Mouse (Mus musculus) CH12.LX (cell line): ENCODE data around the gene Rreb1. TPM values are rescaled to one million over a fixed set of nuclear protein-coding genes. Genes with fewer than 3 reads are reported as not detected.

Experiments
- DNase-seq: peaks from one replicate; pipeline ENCODE4 v3.0.0-alpha.2; 2013; ENCODE audit errors: extremely low read depth
- H3K27ac ChIP-seq: 2 replicates; pipeline ENCODE4 v1.5.1; 2012; ENCODE audit warnings: low read depth, mild to moderate bottlenecking, control low read depth, moderate library complexity; ENCODE audit not compliant: insufficient read depth
- H3K27me3 ChIP-seq: replicated peaks from 2 replicates; pipeline ENCODE3; 2012; ENCODE audit warnings: inconsistent platforms
- H3K36me3 ChIP-seq, 2 experiments: replicated peaks in 1 of 2; 2 replicates each; pipeline versions ENCODE3 to v1.6.1; 2012; ENCODE audit warnings: inconsistent platforms in 1 of 2, low read length in 1 of 2, mild to moderate bottlenecking in 1 of 2, mixed read lengths in 1 of 2, moderate library complexity in 1 of 2; ENCODE audit not compliant: control insufficient read depth in 1 of 2, insufficient read depth in 1 of 2
- H3K4me1 ChIP-seq, 2 experiments: 2 replicates each; pipeline ENCODE4 v1.6.1; 2012; ENCODE audit warnings: inconsistent platforms in 1 of 2, moderate library complexity in 1 of 2; ENCODE audit not compliant: insufficient read depth in 2 of 2, control insufficient read depth in 1 of 2
- H3K4me2 ChIP-seq: 2 replicates; pipeline ENCODE4 v1.6.1; 2012; ENCODE audit warnings: low read depth, mild to moderate bottlenecking, control low read depth; ENCODE audit not compliant: poor library complexity, insufficient read depth, severe bottlenecking
- H3K4me3 ChIP-seq, 3 experiments: fragments of 150-350 bp in 1 of 3; sonication (generic) in 1 of 3; replicated peaks in 1 of 3; 2 replicates each; pipeline versions ENCODE3 to v1.5.1; 2011 to 2012; ENCODE audit warnings: low read depth in 2 of 3, low read length in 2 of 3, mild to moderate bottlenecking in 2 of 3, moderate library complexity in 2 of 3, control low read depth in 1 of 3, improper control_type of control experiment in 1 of 3, inconsistent platforms in 1 of 3, mixed read lengths in 1 of 3; ENCODE audit not compliant: poor library complexity in 1 of 3
- H3K79me2 ChIP-seq: replicated peaks from 2 replicates; pipeline ENCODE4 v1.6.1; 2012; ENCODE audit warnings: mild to moderate bottlenecking, moderate library complexity; ENCODE audit not compliant: control insufficient read depth, poor library complexity, insufficient read depth, severe bottlenecking; ENCODE audit errors: extremely low read depth
- H3K9ac ChIP-seq: 2 replicates; pipeline ENCODE4 v1.6.1; 2012; ENCODE audit warnings: low read depth, mild to moderate bottlenecking, control low read depth, moderate library complexity; ENCODE audit not compliant: insufficient read depth
- H3K9me3 ChIP-seq: replicated peaks from 2 replicates; pipeline ENCODE3; 2012; ENCODE audit warnings: low read length, inconsistent platforms, mixed read lengths
- BHLHE40 ChIP-seq: IDR thresholded peaks from 2 replicates; pipeline ENCODE4 v1.6.1; 2011; ENCODE audit warnings: mild to moderate bottlenecking, low read depth, low read length, improper control_type of control experiment
- CHD2 ChIP-seq: IDR thresholded peaks from 2 replicates; pipeline ENCODE4 v1.6.1; 2011; ENCODE audit warnings: low read length, improper control_type of control experiment
- CTCF ChIP-seq, 2 experiments: IDR thresholded peaks in 1 of 2; conservative IDR thresholded peaks in 1 of 2; 2 replicates each; pipeline ENCODE4 v1.5.1; 2011 to 2012; ENCODE audit warnings: low read depth in 2 of 2, low read length in 2 of 2, improper control_type of control experiment in 1 of 2, inconsistent platforms in 1 of 2, mild to moderate bottlenecking in 1 of 2, moderate library complexity in 1 of 2
- EP300 ChIP-seq: IDR thresholded peaks from 2 replicates; pipeline ENCODE4 v1.6.1; 2011; ENCODE audit warnings: low read length, improper control_type of control experiment
- IRF4 ChIP-seq: IDR thresholded peaks from 2 replicates; pipeline ENCODE4 v1.6.1; 2014; ENCODE audit warnings: low read depth, mild to moderate bottlenecking, inconsistent platforms, low read length, improper control_type of control experiment
- JUN ChIP-seq: IDR thresholded peaks from 2 replicates; pipeline ENCODE4 v1.6.1; 2011; ENCODE audit warnings: low read depth, mild to moderate bottlenecking, low read length, improper control_type of control experiment, moderate library complexity; ENCODE audit not compliant: insufficient read depth
- JUND ChIP-seq: conservative IDR thresholded peaks from 2 replicates; pipeline ENCODE4 v1.6.1; 2011; ENCODE audit warnings: low read depth, low read length, improper control_type of control experiment
- KAT2A ChIP-seq: IDR thresholded peaks from 2 replicates; pipeline ENCODE4 v1.6.1; 2012; ENCODE audit warnings: low read length, improper control_type of control experiment, inconsistent platforms; ENCODE audit not compliant: insufficient replicate concordance
- MAX ChIP-seq: IDR thresholded peaks from 2 replicates; pipeline ENCODE4 v1.6.1; 2011; ENCODE audit warnings: low read length, improper control_type of control experiment
- MEF2A ChIP-seq: IDR thresholded peaks from 2 replicates; pipeline ENCODE4 v1.6.1; 2014; ENCODE audit warnings: low read depth, mild to moderate bottlenecking, inconsistent platforms, low read length, improper control_type of control experiment, borderline replicate concordance
- MYC ChIP-seq: IDR thresholded peaks from 2 replicates; pipeline ENCODE4 v1.6.1; 2011; ENCODE audit warnings: low read depth, mild to moderate bottlenecking, improper control_type of control experiment, low read length
- PAX5 ChIP-seq: IDR thresholded peaks from 2 replicates; pipeline ENCODE4 v1.6.1; 2012; ENCODE audit warnings: low read length, inconsistent platforms, mixed read lengths
- RAD21 ChIP-seq: IDR thresholded peaks from 2 replicates; pipeline ENCODE4 v1.6.1; 2011; ENCODE audit warnings: low read depth, mild to moderate bottlenecking, low read length, improper control_type of control experiment, moderate library complexity
- RCOR1 ChIP-seq: conservative IDR thresholded peaks from 2 replicates; pipeline ENCODE4 v1.6.1; 2012; ENCODE audit warnings: low read depth, mild to moderate bottlenecking, inconsistent platforms, low read length, improper control_type of control experiment
- SIN3A ChIP-seq: IDR thresholded peaks from 2 replicates; pipeline ENCODE4 v1.6.1; 2012; ENCODE audit warnings: low read length, improper control_type of control experiment, inconsistent platforms
- SMC3 ChIP-seq: IDR thresholded peaks from 2 replicates; pipeline ENCODE4 v1.6.1; 2011; ENCODE audit warnings: low read depth, low read length, improper control_type of control experiment
- TBP ChIP-seq: conservative IDR thresholded peaks from 2 replicates; pipeline ENCODE4 v1.6.1; 2011; ENCODE audit warnings: low read depth, low read length, improper control_type of control experiment
- TCF12 ChIP-seq: IDR thresholded peaks from 2 replicates; pipeline ENCODE4 v1.6.1; 2014; ENCODE audit warnings: low read depth, mild to moderate bottlenecking, inconsistent platforms, low read length, improper control_type of control experiment
- UBTF ChIP-seq: IDR thresholded peaks from 2 replicates; pipeline ENCODE4 v1.6.1; 2012; ENCODE audit warnings: low read depth, mild to moderate bottlenecking, inconsistent platforms, low read length, improper control_type of control experiment, moderate library complexity
- USF1 ChIP-seq: IDR thresholded peaks from 2 replicates; pipeline ENCODE4 v1.6.1; 2014; ENCODE audit warnings: low read depth, mild to moderate bottlenecking, inconsistent platforms, low read length, improper control_type of control experiment
- USF2 ChIP-seq: conservative IDR thresholded peaks from 2 replicates; pipeline ENCODE4 v1.6.1; 2011; ENCODE audit warnings: low read depth, low read length, improper control_type of control experiment
- ZC3H11A ChIP-seq: IDR thresholded peaks from 2 replicates; pipeline ENCODE4 v1.6.1; 2012; ENCODE audit warnings: low read depth, mild to moderate bottlenecking, inconsistent platforms, low read length, improper control_type of control experiment
- ZKSCAN1 ChIP-seq: IDR thresholded peaks from 2 replicates; pipeline ENCODE4 v1.6.1; 2012; ENCODE audit warnings: low read depth, inconsistent platforms, low read length, improper control_type of control experiment, borderline replicate concordance
- ZMIZ1 ChIP-seq: IDR thresholded peaks from 2 replicates; pipeline ENCODE4 v1.6.1; 2012; ENCODE audit warnings: low read depth, mild to moderate bottlenecking, inconsistent platforms, low read length, improper control_type of control experiment
- dilution Hi-C: fragments of 300-500 bp; cut with MboI; formaldehyde crosslinking; loops from 2 replicates; pipeline ENCODE4 v1.14.3; 2020; ENCODE audit warnings: low sequenced_read_pairs; ENCODE audit not compliant: extremely low pct_unique_long_range_greater_than_20kb, extremely low pct_ligation_motif_present
- in situ Hi-C: fragments of 300-500 bp; cut with MboI; formaldehyde crosslinking; loops from 3 replicates; pipeline ENCODE4 v1.14.3; 2019; ENCODE audit warnings: low sequenced_read_pairs, low pct_ligation_motif_present, low pct_unique_long_range_greater_than_20kb, mixed read lengths
- polyA plus RNA-seq: library from polyadenylated mRNA; unstranded; fragments of >175 nt; gene quantifications from 2 replicates; pipeline ENCODE4 v1.2.1, GENCODE M21; 2012; ENCODE audit warnings: low read depth; ENCODE audit not compliant: insufficient read length
- total RNA-seq, 2 experiments: library from RNA; depleted of rRNA; stranded (reverse); fragments of 300-350 nt in 1 of 2; fragments of >200 nt in 1 of 2; gene quantifications; 2 replicates each; pipeline ENCODE4 v1.2.3; 2012 to 2014

The Rreb1 gene
- total and polyA plus RNA-seq, 3 experiments = 1.0 to 10.2 (median 5.3) TPM

GRCm38 (mm10) chr13:37878918-37879331 is 100.7 kb downstream of the Rreb1 start:
- Histone ChIP-seq H3K27me3 (no peaks in the 10 kb centered on the region), H3K36me3 (peaks cover 0 to 17% of the 10 kb centered on the region in 2 experiments), H3K9ac (no peak overlapping the region), H3K4me3 (no peak overlapping the region), H3K4me2 (no peak overlapping the region), H3K79me2 (peaks cover 24% of the 10 kb centered on the region), H3K4me1 (peaks cover 15 to 79% of the 10 kb centered on the region in 2 experiments), H3K27ac (no peak overlapping the region), H3K9me3 (no peaks in the 10 kb centered on the region)
- dilution Hi-C loops = no loop called here
- in situ Hi-C loops = no loop called here
- DNase-seq = no peak
- TF ChIP-seq ZC3H11A (no peak), IRF4 (no peak), PAX5 (no peak), MYC (no peak), TCF12 (no peak), CHD2 (no peak), MEF2A (no peak), BHLHE40 (no peak), RCOR1 (no peak), RAD21 (no peak)

GRCm38 (mm10) chr13:37879556-37879955 is 101.4 kb downstream of the Rreb1 start:
- H3K36me3 ChIP-seq = peaks cover 0 to 22% of the 10 kb centered on the region in 2 experiments
- in situ Hi-C loops (no loop called here), dilution Hi-C loops (no loop called here)
- peaks cover 24% of the 10 kb centered on the region for H3K79me2 ChIP-seq
- H3K27ac ChIP-seq = no peak overlapping the region
- TF ChIP-seq RAD21 (no peak), USF2 (no peak), MAX (no peak), EP300 (no peak), USF1 (no peak), TBP (no peak), ZKSCAN1 (no peak), SIN3A (no peak), CTCF (conservative IDR thresholded peaks at IDR 0.05 in 1 of 2, IDR thresholded peaks at IDR 0.05 in 1 of 2; ENCODE audit: low read depth in 2 of 2, low read length in 2 of 2) (no peak), ZMIZ1 (no peak), ZC3H11A (no peak), KAT2A (no peak), UBTF (no peak), JUN (no peak), JUND (no peak), MEF2A (no peak), SMC3 (no peak), IRF4 (no peak)
- H3K9ac ChIP-seq = no peak overlapping the region
- no peaks in the 10 kb centered on the region for H3K9me3 ChIP-seq
- no peak overlapping the region for H3K4me2 ChIP-seq
- H3K4me3 ChIP-seq = no peak overlapping the region
- H3K27me3 ChIP-seq = no peaks in the 10 kb centered on the region
- H3K4me1 ChIP-seq = peaks cover 11 to 77% of the 10 kb centered on the region in 2 experiments
- no peak for DNase-seq
